Mouse (Mus musculus): ENCODE data around the gene Tm7sf3. TPM values are rescaled to one million over a fixed set of nuclear protein-coding genes. Genes with fewer than 3 reads are reported as not detected.

Tm7sf3 gene
- total RNA-seq, 2 experiments from 2014 or later: 38.8 to 42.2 TPM

DNA sequence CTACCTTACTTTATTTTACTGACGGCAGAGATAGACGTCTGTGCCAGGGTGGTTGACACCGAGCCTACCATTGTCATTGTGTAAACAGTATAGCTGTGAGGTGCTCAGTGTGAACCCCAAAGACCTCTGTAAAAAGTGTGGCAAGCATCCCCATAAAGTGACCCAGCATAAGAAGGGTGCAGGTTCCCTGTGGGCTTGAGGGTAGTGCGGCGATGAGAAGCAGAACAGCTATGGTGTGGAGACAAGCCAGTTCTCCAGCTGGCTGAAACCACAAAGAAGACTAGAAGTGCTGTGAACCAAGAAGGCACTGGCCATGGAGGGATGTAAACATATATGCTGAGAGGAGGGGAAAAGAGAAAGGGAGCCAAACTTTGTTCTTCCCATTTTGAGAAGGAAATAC lies 19.0 kb upstream of the Tm7sf3 start:
- no peak for DNase-seq (ENCODE audit: low spot score in 2 of 2)

GRCm38 (mm10) chr6:146660591-146660990 lies 18.0 kb upstream of the Tm7sf3 start:
- DNase-seq (ENCODE audit: low spot score in 2 of 2): no peak

DNA sequence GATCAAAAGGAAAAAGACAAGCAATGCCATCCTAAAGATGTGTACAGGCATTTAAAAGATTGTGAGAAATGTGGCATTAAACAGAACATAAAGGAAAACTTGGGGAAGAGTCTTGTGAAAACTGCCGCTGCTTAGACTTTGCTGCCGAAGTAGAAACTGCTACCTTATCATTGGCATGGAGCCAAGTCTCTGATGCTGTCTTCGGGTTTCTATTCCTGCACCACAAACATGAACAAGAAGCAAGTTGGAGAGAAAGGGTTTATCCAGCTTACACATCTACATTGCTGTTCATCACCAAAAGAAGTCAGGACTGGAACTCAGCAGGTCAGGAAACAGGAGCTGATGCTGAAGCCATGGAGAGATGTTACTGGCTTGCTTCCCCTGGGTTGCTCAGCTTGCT lies 10.6 kb upstream of the Tm7sf3 start:
- no peak for DNase-seq (ENCODE audit: low spot score in 2 of 2)

DNA sequence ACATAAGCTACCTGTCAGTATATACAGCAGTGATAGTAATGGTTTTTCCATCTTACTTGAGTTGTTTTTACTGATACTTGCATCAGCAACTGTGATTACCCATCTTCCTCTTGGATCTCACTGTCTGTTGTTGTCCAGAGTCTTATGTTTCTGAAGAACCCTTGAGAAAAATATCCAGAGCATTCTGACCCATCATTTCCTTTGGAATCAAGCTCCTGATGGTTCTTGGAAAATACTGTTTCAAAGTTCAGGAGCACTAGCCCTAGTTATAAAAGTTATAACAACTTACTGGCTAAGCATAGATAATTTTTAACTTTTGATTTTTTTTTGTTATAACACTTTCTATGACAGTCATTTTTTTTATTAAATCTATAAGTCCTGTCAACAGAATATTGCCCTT lies 8.8 kb upstream of the Tm7sf3 start:
- no peak for DNase-seq (ENCODE audit: low spot score in 2 of 2)

DNA sequence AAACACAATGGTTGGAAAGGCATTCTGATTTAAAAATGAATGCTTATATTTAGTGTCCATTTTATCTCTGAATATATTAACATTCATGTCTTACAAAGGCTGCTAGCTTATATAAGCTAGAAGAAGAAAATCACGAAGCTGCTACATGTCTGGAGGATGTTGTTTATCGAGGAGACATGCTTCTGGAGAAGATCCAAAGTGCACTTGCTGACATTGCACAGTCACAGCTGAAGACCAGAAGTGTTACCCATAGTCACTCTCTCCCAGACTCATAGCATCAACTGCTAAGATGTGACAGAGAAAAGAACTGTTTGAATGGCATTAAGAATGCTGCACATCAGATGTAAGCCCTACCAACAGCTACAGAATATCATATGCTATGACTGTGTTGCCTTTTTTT lies 7.4 kb upstream of the Tm7sf3 start:
- no peak for DNase-seq (ENCODE audit: low spot score in 2 of 2)

GRCm38 (mm10) chr6:146643184-146643570 lies 553 bp upstream of the Tm7sf3 start:
- DNase-seq (ENCODE audit: low spot score in 2 of 2): no peak

GRCm38 (mm10) chr6:146641621-146642210 lies 908 bp downstream of the Tm7sf3 start:
- no peak for DNase-seq (ENCODE audit: low spot score in 2 of 2)

DNA sequence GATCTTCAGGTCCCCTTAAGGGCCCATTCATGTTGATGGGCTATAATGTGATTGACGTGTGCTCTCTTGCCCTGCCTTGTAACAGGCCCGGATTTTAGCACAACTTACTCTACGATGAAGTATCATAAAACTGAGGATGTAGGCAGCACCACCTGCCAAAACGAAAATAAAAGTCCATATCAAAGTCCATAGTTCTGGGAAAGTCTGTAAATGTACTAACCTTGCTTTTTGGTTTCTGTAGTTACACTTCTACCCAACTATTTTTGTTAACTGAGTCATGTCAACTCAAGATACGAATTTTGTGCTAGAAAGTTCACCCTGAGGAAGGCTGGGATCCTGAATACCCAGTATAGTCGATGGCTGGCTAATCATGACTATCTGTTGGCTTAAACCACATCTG lies 1.6 kb downstream of the Tm7sf3 start:
- DNase-seq (ENCODE audit: low spot score in 2 of 2): no peak

- DNase-seq (ENCODE audit: low spot score in 2 of 2): no peak
These were observed 2.3 kb downstream of the Tm7sf3 start for GRCm38 (mm10) chr6:146640068-146640965.

GRCm38 (mm10) chr6:146636482-146636881 lies 6.1 kb downstream of the Tm7sf3 start:
- DNase-seq (ENCODE audit: low spot score in 2 of 2): no peak

DNA sequence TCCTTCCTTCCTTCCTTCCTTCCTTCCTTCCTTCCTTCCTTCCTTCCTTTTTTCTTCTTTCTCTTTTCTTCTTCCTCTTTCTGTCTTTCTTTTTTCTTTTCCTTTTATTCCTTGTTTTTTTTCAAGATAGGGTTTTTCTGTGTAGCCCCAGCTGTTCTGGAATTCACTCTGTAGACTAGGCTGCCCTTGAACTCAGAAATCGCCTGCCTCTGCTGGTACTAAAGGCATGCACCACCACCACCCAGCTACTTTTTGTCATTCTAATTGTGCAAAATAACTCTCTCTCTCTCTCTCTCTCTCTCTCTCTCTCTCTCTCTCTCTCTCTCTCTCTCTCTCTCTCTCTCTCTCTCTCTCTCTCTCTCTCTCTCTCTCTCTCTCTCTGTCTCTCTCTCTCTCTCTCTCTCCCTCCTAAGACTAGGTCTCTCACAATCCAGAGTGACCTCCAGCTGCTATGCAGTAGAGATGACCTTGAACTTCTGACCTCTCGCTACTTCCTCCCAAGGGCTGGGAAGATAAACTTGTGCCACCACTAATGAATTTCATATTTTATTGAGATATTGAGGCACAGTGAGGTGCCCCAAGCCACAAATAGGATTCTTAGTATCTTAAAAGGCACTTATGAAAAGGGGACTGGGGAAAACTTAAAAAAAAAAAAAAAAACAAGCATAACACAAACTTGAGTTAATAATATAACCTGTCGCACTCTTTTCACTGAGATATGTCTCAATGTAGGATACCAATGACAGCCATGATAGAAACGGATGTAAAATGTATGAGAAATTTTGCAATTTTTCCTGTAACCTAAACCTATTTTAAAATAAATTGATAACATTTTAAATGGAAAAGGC lies 7.6 kb downstream of the Tm7sf3 start:
- DNase-seq (ENCODE audit: low spot score in 2 of 2): no peak

GRCm38 (mm10) chr6:146634015-146634722 lies 8.5 kb downstream of the Tm7sf3 start:
- peak; percentile 71 to 80 for DNase-seq (ENCODE audit: low spot score in 2 of 2)

- peak; percentile 34 to 55 for DNase-seq (ENCODE audit: low spot score in 2 of 2)
These were observed 9.0 kb downstream of the Tm7sf3 start for GRCm38 (mm10) chr6:146633629-146634014.

DNA sequence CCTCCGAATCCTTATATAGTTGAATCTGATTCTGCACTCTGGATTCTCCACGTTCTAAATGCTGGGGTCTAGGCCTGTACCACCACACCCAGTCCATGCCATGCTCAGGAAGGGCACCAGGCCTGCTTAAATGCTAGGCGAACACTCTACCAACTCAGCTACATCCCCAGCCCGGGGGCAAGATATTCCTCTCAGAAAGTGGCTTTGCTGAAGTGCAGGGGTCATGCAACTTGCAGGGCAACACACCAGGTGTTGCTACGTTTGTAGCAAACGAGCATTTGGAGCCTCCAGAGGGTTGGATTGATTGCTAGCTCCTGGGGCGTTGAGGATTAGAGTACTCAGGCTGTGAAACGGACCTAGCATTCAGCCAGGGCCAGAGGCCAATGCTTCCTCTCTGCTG lies 9.5 kb downstream of the Tm7sf3 start:
- no peak for DNase-seq (ENCODE audit: low spot score in 2 of 2)

DNA sequence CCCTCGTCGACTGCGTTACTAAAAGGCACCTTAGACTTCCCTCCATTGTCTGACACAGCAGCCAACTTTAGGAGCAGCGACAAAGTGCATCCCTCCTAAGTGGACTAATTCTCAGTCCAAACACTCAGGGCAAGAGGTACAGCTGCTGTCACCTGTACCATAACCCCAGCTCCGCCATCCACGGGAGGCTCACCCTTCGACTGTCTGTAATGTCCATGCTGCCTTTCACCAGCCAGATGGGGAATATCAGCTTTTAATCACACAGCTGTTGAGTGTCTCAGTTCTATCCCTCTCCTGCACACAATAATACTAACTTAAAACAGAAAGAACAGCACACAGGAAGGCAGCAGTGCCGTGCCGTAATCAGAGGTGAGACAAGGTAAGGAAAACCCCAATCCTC lies 10.2 kb downstream of the Tm7sf3 start:
- no peak for DNase-seq (ENCODE audit: low spot score in 2 of 2)

DNA sequence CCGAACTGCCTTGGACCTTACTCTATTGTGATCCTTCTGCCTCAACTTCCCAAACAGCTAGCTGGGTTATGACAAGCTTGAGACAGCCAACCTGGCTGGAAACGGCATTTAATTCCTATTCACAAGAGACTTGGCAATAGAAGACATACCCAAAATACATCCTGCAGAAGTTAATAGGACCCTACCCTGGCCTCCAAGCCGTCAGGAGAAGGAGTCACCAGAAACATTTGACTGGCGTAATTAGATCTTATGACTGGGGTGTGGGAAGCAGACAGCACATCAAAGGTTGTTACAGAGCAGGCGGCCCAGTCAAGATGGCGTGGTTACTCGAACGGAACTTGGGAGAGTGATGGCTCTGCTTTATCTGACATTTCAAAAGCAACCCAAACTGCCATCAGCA lies 10.8 kb downstream of the Tm7sf3 start:
- DNase-seq (ENCODE audit: low spot score in 2 of 2): no peak

DNA sequence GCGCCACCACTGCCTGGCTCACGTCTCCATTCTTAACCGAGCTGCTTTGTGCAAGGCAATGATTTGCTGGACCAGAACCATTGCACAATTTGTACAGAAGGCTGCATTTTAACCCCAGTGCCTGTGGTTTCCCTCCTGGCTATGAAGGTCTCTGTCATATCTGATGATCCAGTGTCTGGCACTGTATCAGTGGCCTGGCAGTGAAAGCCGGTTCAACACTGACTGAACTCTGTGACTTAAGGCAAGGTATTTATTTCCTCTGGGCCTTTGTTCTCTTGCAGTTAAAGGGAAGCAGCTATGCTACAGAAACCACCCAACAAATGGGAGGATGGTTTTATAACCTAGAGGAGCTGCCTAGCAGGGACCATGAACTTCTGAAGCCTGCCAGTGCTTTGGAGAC lies 11.7 kb downstream of the Tm7sf3 start:
- DNase-seq (ENCODE audit: low spot score in 2 of 2): no peak

DNA sequence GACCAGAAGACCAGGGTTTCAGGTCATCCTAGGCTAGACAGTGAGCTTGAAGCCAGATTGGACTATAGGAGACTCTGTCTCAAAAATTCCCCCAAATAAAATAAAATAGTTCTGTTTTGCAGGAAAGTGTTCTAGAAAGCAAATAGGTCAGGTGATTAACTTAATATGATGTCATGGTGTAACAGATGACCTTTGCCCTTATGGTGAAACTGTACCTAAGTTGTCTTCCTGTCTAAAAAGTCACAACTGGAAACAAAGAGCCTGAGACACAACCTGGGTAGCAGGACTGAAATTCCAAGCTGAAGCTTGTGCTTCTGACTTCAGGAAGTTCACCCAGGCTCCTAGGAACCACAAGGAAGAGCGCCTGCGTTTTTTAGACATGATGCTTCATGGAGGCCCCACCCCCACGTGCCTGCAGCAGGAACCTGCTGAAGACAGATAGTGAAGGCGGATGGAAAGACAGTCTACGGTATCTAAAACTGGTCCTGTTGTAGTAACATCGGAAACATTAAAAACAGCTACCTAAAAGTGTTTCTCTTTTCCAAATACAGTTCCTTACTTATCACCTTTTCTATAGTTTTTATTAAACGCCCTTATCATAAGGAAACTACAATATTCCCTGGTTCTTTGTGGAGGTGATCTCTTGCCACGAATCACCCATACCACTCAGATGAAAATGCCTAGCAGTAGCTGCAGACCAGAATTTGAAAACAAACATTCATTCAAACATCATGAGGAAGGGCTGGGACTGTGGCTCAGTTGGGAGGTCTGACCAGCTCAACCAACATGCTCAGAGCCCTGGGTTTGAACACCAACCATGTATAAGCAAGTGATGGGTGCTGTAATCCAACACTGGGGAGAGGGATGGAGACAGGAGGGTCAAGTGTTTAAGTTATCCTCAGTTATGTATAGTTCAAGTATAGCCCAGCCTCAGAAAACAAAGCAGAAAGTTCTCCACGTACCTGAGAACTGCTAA lies 12.6 kb downstream of the Tm7sf3 start:
- DNase-seq (ENCODE audit: low spot score in 2 of 2): no peak

DNA sequence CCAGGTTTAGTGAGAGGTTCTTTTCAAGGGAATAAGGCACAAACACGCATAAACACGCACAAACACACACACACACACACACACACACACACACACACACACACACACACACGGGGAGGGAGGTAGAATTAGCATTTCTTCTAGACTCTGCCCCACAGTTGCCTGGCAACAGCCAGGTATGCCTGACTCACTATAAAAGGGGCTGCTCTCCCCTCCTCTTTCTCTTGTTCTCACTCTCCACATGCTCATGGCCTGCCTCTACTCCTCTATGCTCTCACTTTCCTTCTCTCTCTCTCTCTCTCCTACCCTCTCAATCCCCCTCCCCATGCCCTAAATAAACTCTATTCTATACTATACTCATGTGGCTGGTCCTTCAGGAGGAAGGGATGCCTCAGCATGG lies 14.5 kb downstream of the Tm7sf3 start:
- DNase-seq (ENCODE audit: low spot score in 2 of 2): no peak

DNA sequence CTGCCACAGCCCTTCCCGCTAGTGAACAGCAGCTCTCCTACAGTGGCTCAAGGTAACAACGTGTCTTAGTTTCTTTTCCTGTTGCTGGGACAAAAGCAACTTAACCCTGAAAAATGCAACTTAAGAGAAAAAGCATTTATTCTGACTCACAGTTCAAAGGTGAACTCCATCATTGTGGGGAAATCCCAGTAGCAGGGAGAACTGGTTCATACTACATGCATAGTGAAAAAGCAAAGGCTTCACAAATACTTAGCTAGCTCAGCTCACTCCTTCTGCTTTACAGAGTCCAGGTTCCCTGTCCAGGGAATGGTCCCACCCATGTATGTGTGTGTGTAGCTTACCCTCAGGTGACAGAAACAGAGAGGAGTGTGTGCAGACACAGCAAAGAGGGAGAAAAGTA lies 26.0 kb downstream of the Tm7sf3 start:
- no peak for DNase-seq (ENCODE audit: low spot score in 2 of 2)
